Mouse (Mus musculus): Measurements from ENCODE around the gene Fbxl14. TPM values are rescaled to one million over a fixed set of nuclear protein-coding genes. Genes with fewer than 3 reads are reported as not detected.
"Not testable (repeated sequence)": the region's sequence is repeated elsewhere in the genome, so short reads cannot be mapped to it uniquely, and the experiment has no call there.

Gene Fbxl14
- polyA plus RNA-seq (2015; fragmentation: Nextera tagmentation; extraction: Ambion mirVana), result 5.1 and 5.3 TPM in 2 replicates

DNA sequence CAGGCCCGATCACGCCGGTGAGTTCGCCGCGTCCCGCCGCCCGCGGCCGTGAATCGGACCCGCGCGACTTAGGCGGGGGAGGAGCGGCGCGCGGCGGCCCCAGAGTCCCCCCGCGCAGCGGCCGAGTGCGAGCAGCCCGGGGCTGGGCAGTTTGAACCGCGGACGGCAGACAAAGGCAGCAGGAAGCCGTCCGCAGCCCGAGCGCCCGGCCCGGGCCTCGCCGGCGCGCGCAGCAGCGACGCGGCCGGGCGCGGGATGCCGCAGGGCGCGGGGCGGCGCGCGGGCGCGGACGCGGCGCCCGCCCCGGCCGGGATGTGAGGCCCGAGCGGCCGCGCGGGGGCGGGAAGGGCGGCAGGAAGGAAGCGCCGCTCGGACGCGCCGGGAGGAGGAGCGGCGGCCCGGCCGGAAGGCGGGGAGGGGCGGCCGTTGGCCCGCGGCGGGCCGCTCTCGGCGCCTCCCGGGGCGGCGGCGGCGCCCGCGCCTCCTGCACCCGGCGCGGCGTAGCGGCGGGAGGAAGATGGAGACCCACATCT is at the start of gene Fbxl14:
Gene Fbxl14 (plus strand): TSS at position 326 of the 533 bp plus-strand sequence.
- Histone ChIP-seq H3K4me2 (ENCODE audit: low read length) (peak within 1 kb of the TSS; percentile 87), H3K27ac (peak within 1 kb of the TSS; percentile 99), H3K4me1 (replicated peaks; ENCODE audit: insufficient read depth, low read length) (peaks cover 16% of the 10 kb centered on the region; the same call in 1 of the 2 replicates), H3K4me3 (replicated peaks; ENCODE audit: low read depth, low read length) (peak within 1 kb of the TSS; percentile 69), H3K36me3 (ENCODE audit: insufficient read depth, low read length) (no peaks in the 10 kb centered on the region; the same call in 1 of the 2 replicates), H3K9me3 (replicated peaks; ENCODE audit: low read length) (no peaks in the 10 kb centered on the region), H3K9ac (ENCODE audit: low read depth, low read length) (peak within 1 kb of the TSS; percentile 94), H3K27me3 (ENCODE audit: insufficient read depth, low read length) (no peaks in the 10 kb centered on the region)
- 0% methylated on average over 63 of the region's 101 CpGs for WGBS
- peak; percentile 70 for DNase-seq (ENCODE audit: low spot score)
- peak; percentile 80 for ATAC-seq (replicated peaks; ENCODE audit: low FRiP score, low read depth)
- no peak for TF ChIP-seq CTCF (IDR thresholded peaks at IDR 0.05; ENCODE audit: low read depth)

- H3K27me3 ChIP-seq (ENCODE audit: insufficient read depth, low read length), result no peaks in the 10 kb centered on the region
- DNase-seq (ENCODE audit: low spot score), result peak; percentile 75
- no peak overlapping the region for H3K4me3 ChIP-seq (replicated peaks; ENCODE audit: low read depth, low read length)
- H3K4me2 ChIP-seq (ENCODE audit: low read length), result no peak overlapping the region
- H3K27ac ChIP-seq, result no peak overlapping the region
- H3K36me3 ChIP-seq (ENCODE audit: insufficient read depth, low read length), result no peaks in the 10 kb centered on the region
- H3K9me3 ChIP-seq (replicated peaks; ENCODE audit: low read length), result no peaks in the 10 kb centered on the region
- no peak overlapping the region for H3K9ac ChIP-seq (ENCODE audit: low read depth, low read length)
- 50% methylated on average over 2 of the region's 2 CpGs for WGBS
- H3K4me1 ChIP-seq (replicated peaks; ENCODE audit: insufficient read depth, low read length), result no peaks in the 10 kb centered on the region
- peak; percentile 87 for TF ChIP-seq CTCF (IDR thresholded peaks at IDR 0.05; ENCODE audit: low read depth)
- ATAC-seq (replicated peaks; ENCODE audit: low FRiP score, low read depth), result peak; percentile 24; the same call in 1 of the 2 replicates
Measured at GRCm38 (mm10) chr6:119430508-119430907, 49.0 kb upstream of the Fbxl14 start.

- Histone ChIP-seq H3K4me3 (replicated peaks; ENCODE audit: low read depth, low read length) (no peak overlapping the region), H3K36me3 (ENCODE audit: insufficient read depth, low read length) (no peaks in the 10 kb centered on the region), H3K4me1 (replicated peaks; ENCODE audit: insufficient read depth, low read length) (no peaks in the 10 kb centered on the region), H3K4me2 (ENCODE audit: low read length) (no peak overlapping the region), H3K9ac (ENCODE audit: low read depth, low read length) (no peak overlapping the region), H3K27ac (peak overlapping the region; percentile 44), H3K9me3 (replicated peaks; ENCODE audit: low read length) (no peaks in the 10 kb centered on the region), H3K27me3 (ENCODE audit: insufficient read depth, low read length) (no peaks in the 10 kb centered on the region)
- no peak for TF ChIP-seq CTCF (IDR thresholded peaks at IDR 0.05; ENCODE audit: low read depth)
- DNase-seq (ENCODE audit: low spot score) (peak; percentile 44), ATAC-seq (replicated peaks; ENCODE audit: low FRiP score, low read depth) (peak; percentile 50; the same call in 1 of the 2 replicates)
- 53% methylated on average over 6 of the region's 6 CpGs for WGBS
Measured at GRCm38 (mm10) chr6:119431751-119432324, 47.6 kb upstream of the Fbxl14 start.

- WGBS, result 86% methylated on average over 4 of the region's 4 CpGs
- no peak for TF ChIP-seq CTCF (IDR thresholded peaks at IDR 0.05; ENCODE audit: low read depth)
Measured at GRCm38 (mm10) chr6:119434394-119434793, 45.1 kb upstream of the Fbxl14 start.

DNA sequence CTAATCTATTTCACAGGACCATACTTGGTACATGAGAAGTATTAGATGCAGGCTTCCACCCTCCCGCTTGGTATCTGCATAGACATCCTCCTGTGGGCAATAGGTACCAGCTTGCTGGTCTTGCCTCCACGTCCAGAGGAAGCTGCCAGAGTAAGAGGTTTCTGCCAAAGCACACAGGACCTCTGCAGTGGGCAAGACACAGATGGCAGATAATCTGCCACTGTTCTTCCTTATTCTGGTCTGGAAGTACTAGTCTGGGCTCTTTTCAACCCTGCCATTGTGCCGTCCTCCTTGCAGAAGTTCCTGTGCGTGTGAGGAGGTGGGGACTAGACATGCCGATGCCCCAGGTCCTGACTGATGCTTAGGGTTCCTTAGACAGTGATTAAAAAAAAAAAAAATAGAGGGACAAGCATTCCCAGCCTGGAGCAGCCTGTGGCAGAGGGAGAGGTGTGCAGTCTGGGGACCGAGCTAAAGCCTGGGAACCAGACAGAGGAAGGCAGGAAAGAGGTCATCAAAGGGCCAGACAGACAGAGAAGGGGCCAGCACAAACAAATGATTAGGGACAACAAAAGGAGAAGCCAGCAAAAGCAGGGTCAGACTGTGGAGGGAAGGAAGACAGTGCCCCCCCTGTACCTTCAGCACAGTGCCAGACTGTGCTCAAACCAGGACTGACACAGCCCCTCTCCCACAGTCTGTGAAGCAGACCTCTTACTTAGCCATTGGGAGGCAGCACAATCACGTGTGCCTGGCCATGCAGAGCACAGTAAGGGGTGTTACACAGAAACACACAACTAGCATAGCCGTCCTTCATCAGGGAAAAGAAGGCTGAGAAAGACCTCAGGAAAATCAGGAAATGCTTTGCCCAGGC is 41.3 kb upstream of the Fbxl14 start:
- H3K9me3 ChIP-seq (replicated peaks; ENCODE audit: low read length), result no peaks in the 10 kb centered on the region
- H3K36me3 ChIP-seq (ENCODE audit: insufficient read depth, low read length), result no peaks in the 10 kb centered on the region
- no peak overlapping the region for H3K27ac ChIP-seq
- no peak overlapping the region for H3K4me3 ChIP-seq (replicated peaks; ENCODE audit: low read depth, low read length)
- no peaks in the 10 kb centered on the region for H3K27me3 ChIP-seq (ENCODE audit: insufficient read depth, low read length)
- H3K4me2 ChIP-seq (ENCODE audit: low read length), result no peak overlapping the region
- peak; percentile 32; the same call in 1 of the 2 replicates for TF ChIP-seq CTCF (IDR thresholded peaks at IDR 0.05; ENCODE audit: low read depth)
- 50% methylated on average over 8 of the region's 8 CpGs for WGBS
- H3K9ac ChIP-seq (ENCODE audit: low read depth, low read length), result no peak overlapping the region
- DNase-seq (ENCODE audit: low spot score), result no peak
- no peak for ATAC-seq (replicated peaks; ENCODE audit: low FRiP score, low read depth)
- H3K4me1 ChIP-seq (replicated peaks; ENCODE audit: insufficient read depth, low read length), result no peaks in the 10 kb centered on the region

More at GRCm38 (mm10) chr6:119434394-119434793, 45.1 kb upstream of the Fbxl14 start:
- Histone ChIP-seq H3K27ac (no peak overlapping the region), H3K4me3 (replicated peaks; ENCODE audit: low read depth, low read length) (no peak overlapping the region), H3K36me3 (ENCODE audit: insufficient read depth, low read length) (no peaks in the 10 kb centered on the region), H3K4me2 (ENCODE audit: low read length) (no peak overlapping the region), H3K9me3 (replicated peaks; ENCODE audit: low read length) (no peaks in the 10 kb centered on the region), H3K4me1 (replicated peaks; ENCODE audit: insufficient read depth, low read length) (no peaks in the 10 kb centered on the region), H3K9ac (ENCODE audit: low read depth, low read length) (no peak overlapping the region), H3K27me3 (ENCODE audit: insufficient read depth, low read length) (no peaks in the 10 kb centered on the region)
- no peak for DNase-seq (ENCODE audit: low spot score)
- ATAC-seq (replicated peaks; ENCODE audit: low FRiP score, low read depth), result no peak

GRCm38 (mm10) chr6:119442729-119443128 is 36.7 kb upstream of the Fbxl14 start:
- not testable (repeated sequence) for H3K4me1 ChIP-seq (replicated peaks; ENCODE audit: insufficient read depth, low read length); H3K9ac ChIP-seq (ENCODE audit: low read depth, low read length); H3K4me3 ChIP-seq (replicated peaks; ENCODE audit: low read depth, low read length); H3K4me2 ChIP-seq (ENCODE audit: low read length); H3K27me3 ChIP-seq (ENCODE audit: insufficient read depth, low read length); H3K27ac ChIP-seq; H3K36me3 ChIP-seq (ENCODE audit: insufficient read depth, low read length); DNase-seq (ENCODE audit: low spot score); ATAC-seq (replicated peaks; ENCODE audit: low FRiP score, low read depth); H3K9me3 ChIP-seq (replicated peaks; ENCODE audit: low read length)
- WGBS, result 87% methylated on average over 5 of the region's 5 CpGs
- peak; percentile 43 for TF ChIP-seq CTCF (IDR thresholded peaks at IDR 0.05; ENCODE audit: low read depth)

Data from kidney, postnatal 0 days (tissue).